8 mouse cellular contexts compared by ENCODE assay signal in the genomic region with DNA sequence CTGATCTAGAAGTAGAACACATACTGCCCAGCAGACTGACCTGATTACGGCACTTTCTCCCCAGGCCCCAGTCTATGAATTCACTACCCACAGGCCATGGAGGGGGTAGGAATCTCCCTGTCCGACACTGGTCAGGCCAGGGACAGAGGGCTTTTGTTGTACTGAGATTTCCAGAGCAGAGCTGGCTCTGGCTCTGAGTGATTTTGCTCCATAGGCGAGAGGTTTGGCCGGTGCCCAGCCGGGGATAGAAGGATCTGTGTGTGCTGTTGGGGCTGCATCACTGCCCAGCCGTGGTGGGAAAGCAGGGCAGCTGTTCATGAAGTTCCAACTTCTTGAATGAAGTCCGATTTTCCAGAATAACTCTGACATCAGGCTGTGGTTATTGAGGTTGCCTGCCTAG. TPM values are rescaled to one million over a fixed set of nuclear protein-coding genes. Genes with fewer than 3 reads are reported as not detected.
DNase-seq lines count a peak whose midpoint lies in the region; ATAC-seq lines count a peak whose summit lies in the region.

No protein-coding gene starts in this region.

- DNase-seq in kidney, adult 9 months: no peak
- DNase-seq in fibroblast of lung, adult 2 months (ENCODE audit: low read depth): peak; percentile 95
- DNase-seq in heart, postnatal 4 days: peak; percentile 82
- no peak for DNase-seq in limb, embryonic 11.5 days (ENCODE audit: low spot score)
- DNase-seq in neural tube, embryonic 10.5 days (ENCODE audit: extremely low spot score, low spot score): peak; percentile 19
- DNase-seq in natural killer cell, adult 2 months (ENCODE audit: low spot score in 2 of 2): no peak

- peak; percentile 61 for ATAC-seq in kidney, embryonic 15.5 days (replicated peaks; ENCODE audit: low FRiP score)
- ATAC-seq in limb, embryonic 11.5 days (ENCODE audit: insufficient number of reproducible peaks, low FRiP score, low TSS enrichment, low read depth): no peak
- ATAC-seq in megakaryocyte-erythroid progenitor cell, adult 5-6 weeks (replicated peaks; ENCODE audit: low FRiP score, low TSS enrichment, poor library complexity, severe bottlenecking): no peak

- WGBS in kidney, embryonic 15.5 days: 28% methylated on average over 7 of the region's 7 CpGs
- 67% methylated on average over 7 of the region's 7 CpGs for WGBS in limb, embryonic 11.5 days

- no peaks in the 10 kb centered on the region for H3K36me3 ChIP-seq in kidney, embryonic 15.5 days
- H3K36me3 ChIP-seq in limb, embryonic 11.5 days (ENCODE audit: control insufficient read depth, insufficient read depth, low read length): no peaks in the 10 kb centered on the region

- H3K4me2 ChIP-seq in kidney, embryonic 15.5 days: no peak overlapping the region
- no peak overlapping the region for H3K4me2 ChIP-seq in limb, embryonic 11.5 days (ENCODE audit: low read depth, severe bottlenecking)

- no peak overlapping the region for H3K4me3 ChIP-seq in kidney, embryonic 15.5 days (replicated peaks)
- no peak overlapping the region for H3K4me3 ChIP-seq in limb, embryonic 11.5 days (ENCODE audit: low read depth, low read length)

- H3K9me3 ChIP-seq in kidney, embryonic 15.5 days (replicated peaks): no peaks in the 10 kb centered on the region
- no peaks in the 10 kb centered on the region for H3K9me3 ChIP-seq in limb, embryonic 11.5 days (ENCODE audit: control insufficient read depth, low read length)

- no peaks in the 10 kb centered on the region for H3K27me3 ChIP-seq in kidney, embryonic 15.5 days
- no peaks in the 10 kb centered on the region for H3K27me3 ChIP-seq in limb, embryonic 11.5 days (ENCODE audit: control insufficient read depth, insufficient read depth, low read length)

- no peak overlapping the region for H3K9ac ChIP-seq in kidney, embryonic 15.5 days
- no peak overlapping the region for H3K9ac ChIP-seq in limb, embryonic 11.5 days (ENCODE audit: low read length)

- peaks cover 13% of the 10 kb centered on the region for H3K4me1 ChIP-seq in kidney, embryonic 15.5 days
- no peaks in the 10 kb centered on the region for H3K4me1 ChIP-seq in limb, embryonic 11.5 days (ENCODE audit: control insufficient read depth, insufficient read depth, low read length)

- H3K27ac ChIP-seq in kidney, embryonic 15.5 days: peak overlapping the region; percentile 54
- peak overlapping the region; percentile 12; the same call in 1 of the 2 replicates for H3K27ac ChIP-seq in limb, embryonic 11.5 days (replicated peaks; ENCODE audit: low read depth, low read length)

RNA-seq across cellular contexts. Expression of gene Lpcat1, which starts 20.1 kb away (rescaled TPM):
- 36.1 and 36.4 TPM in 2 replicates for polyA plus RNA-seq in kidney, embryonic 15.5 days (2015; fragmentation: Nextera tagmentation; extraction: Ambion mirVana)
- 10 to 100 TPM; 12.7 to 14.2 TPM for total RNA-seq in heart, postnatal 4 days (2021)
- 47.6 and 47.7 TPM in 2 replicates for polyA plus RNA-seq in limb, embryonic 11.5 days (2014; fragmentation: Nextera tagmentation; extraction: Ambion mirVana)
- total RNA-seq in megakaryocyte-erythroid progenitor cell, adult 5-6 weeks (2014; fragmentation: Nextera tagmentation): 46.7 and 50.6 TPM in 2 replicates
- 19.3 and 32.4 TPM in 2 replicates for total RNA-seq in megakaryocyte-erythroid progenitor cell, adult 5-6 weeks (2017)

Comparison
In these comparisons a context has a peak if more than half of its experiments do, and no peak if none do; other contexts are left out.
1. DNase-seq: peak in fibroblast of lung, adult 2 months (single experiment), heart, postnatal 4 days (single experiment) and neural tube, embryonic 10.5 days (single experiment); none in kidney, adult 9 months (single experiment), limb, embryonic 11.5 days (single experiment) and natural killer cell, adult 2 months (0 of 2).